Mouse (Mus musculus): Measurements from ENCODE around the gene Lce1c. TPM values are rescaled to one million over a fixed set of nuclear protein-coding genes. Genes with fewer than 3 reads are reported as not detected.

The Lce1c gene
- not detected for total RNA-seq (2023)

DNA sequence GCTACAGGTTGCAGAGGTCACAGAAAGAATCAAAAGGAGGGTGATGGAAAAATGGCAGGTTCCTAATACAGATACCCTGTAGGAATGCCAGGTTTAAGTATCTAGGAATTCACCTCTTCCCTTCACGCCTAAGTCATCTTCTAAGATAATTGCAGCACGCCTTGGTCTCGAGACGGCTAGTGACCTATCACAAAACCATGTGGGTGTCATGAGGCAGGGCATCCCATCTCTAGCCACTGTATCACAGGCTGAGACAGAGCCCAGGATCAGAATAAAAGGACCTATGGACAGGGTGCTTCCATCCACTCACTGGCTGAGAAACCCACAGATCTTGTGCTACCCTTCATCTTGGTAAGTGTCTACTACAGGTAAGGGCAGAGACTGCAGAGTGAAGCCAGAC lies at the start of gene Lce1c:
Gene Lce1c (plus strand): TSS at position 301 of the 400 bp plus-strand sequence.

GRCm38 (mm10) chr3:92648207-92648606 lies 30.8 kb upstream of the Lce1c start, which contains the start of gene Lce1a1:
TSS of gene Lce1a1 (minus strand) at chr3:92648307.

GRCm38 (mm10) chr3:92656826-92657225 lies 22.2 kb upstream of the Lce1c start, which contains the start of gene Lce1b:
TSS of gene Lce1b (minus strand) at chr3:92656926.

GRCm38 (mm10) chr3:92670215-92670614 lies 8.8 kb upstream of the Lce1c start, which contains the start of gene Lce1a2:
TSS of gene Lce1a2 (minus strand) at chr3:92670315.

GRCm38 (mm10) chr3:92687110-92687509 lies 8.1 kb downstream of the Lce1c start, which contains the start of gene Lce1d:
TSS of gene Lce1d (minus strand) at chr3:92687210.

DNA sequence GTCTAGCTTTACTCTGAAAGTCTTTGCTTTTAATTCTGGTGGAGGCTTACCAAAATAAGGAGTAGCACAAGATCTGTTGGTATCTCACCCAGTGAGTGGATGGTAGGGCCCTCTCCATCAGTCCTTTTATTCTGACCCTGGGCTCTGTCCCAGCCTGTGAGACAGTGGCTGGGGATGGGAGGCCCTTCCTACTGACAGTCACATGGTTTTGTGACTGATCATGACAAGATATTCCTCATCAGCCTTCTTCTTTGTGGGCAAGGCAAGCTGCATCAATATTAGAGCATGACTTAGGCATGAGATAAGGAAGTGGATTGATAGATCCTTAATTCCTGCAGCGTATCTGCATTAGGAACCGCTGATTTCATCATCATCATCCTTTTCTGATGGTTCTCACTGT lies 29.9 kb downstream of the Lce1c start, which contains the start of gene Lce1e:
Gene Lce1e (minus strand): TSS at position 101 of the 400 bp plus-strand sequence.

GRCm38 (mm10) chr3:92720250-92720649 lies 41.2 kb downstream of the Lce1c start, which contains the start of gene Lce1f:
TSS of gene Lce1f (minus strand) at chr3:92720350.

Other genes with a start within 250 kb of the Lce1c start
- gene Gm9774, start 249.8 kb upstream of the Lce1c start, total RNA-seq (2023), result 0.76 TPM
- gene Sprr2k, start 246.7 kb upstream of the Lce1c start, total RNA-seq (2023), result not detected
- not detected for gene Sprr1b, start 240.5 kb upstream of the Lce1c start, total RNA-seq (2023)
- not detected for gene Sprr3, start 220.5 kb upstream of the Lce1c start, total RNA-seq (2023)
- not detected for gene Sprr1a, start 193.4 kb upstream of the Lce1c start, total RNA-seq (2023)
- gene Sprr4, start 178.8 kb upstream of the Lce1c start, total RNA-seq (2023), result not detected
- not detected for gene 2310046K23Rik, start 144.7 kb upstream of the Lce1c start, total RNA-seq (2023)
- gene Ivl, start 105.5 kb upstream of the Lce1c start, total RNA-seq (2023), result not detected
- not detected for gene Smcp, start 90.2 kb upstream of the Lce1c start, total RNA-seq (2023)
- not detected for gene 2210017I01Rik, start 71.8 kb upstream of the Lce1c start, total RNA-seq (2023)
- not detected for gene Lce6a, start 57.6 kb upstream of the Lce1c start, total RNA-seq (2023)
- not detected for gene Lce1a1, start 30.9 kb upstream of the Lce1c start, total RNA-seq (2023)
- gene Lce1b, start 22.3 kb upstream of the Lce1c start, total RNA-seq (2023), result not detected
- gene Lce1a2, start 8.9 kb upstream of the Lce1c start, total RNA-seq (2023), result not detected
- not detected for gene Lce1d, start 8.0 kb downstream of the Lce1c start, total RNA-seq (2023)
- not detected for gene Lce1e, start 29.8 kb downstream of the Lce1c start, total RNA-seq (2023)
- not detected for gene Lce1f, start 41.1 kb downstream of the Lce1c start, total RNA-seq (2023)
- not detected for gene Gm38119, start 59.8 kb downstream of the Lce1c start, total RNA-seq (2023)
- gene Lce1g, start 73.1 kb downstream of the Lce1c start, total RNA-seq (2023), result not detected
- gene Lce1h, start 85.8 kb downstream of the Lce1c start, total RNA-seq (2023), result not detected
- not detected for gene Lce1i, start 99.7 kb downstream of the Lce1c start, total RNA-seq (2023)
- not detected for gene Lce1j, start 111.3 kb downstream of the Lce1c start, total RNA-seq (2023)
- not detected for gene Lce1k, start 128.6 kb downstream of the Lce1c start, total RNA-seq (2023)
- not detected for gene Kprp, start 148.0 kb downstream of the Lce1c start, total RNA-seq (2023)
- gene Lce1l, start 172.0 kb downstream of the Lce1c start, total RNA-seq (2023), result not detected
- gene 2310050C09Rik, start 191.0 kb downstream of the Lce1c start, total RNA-seq (2023), result not detected
- not detected for gene Lce3a, start 247.0 kb downstream of the Lce1c start, total RNA-seq (2023)

All from CD4-positive naive resting alpha-beta T cell, adult 76 days (primary cell).